Mouse (Mus musculus) limb, embryonic 12.5 days (tissue): ENCODE measurements around the gene Trat1. TPM values are rescaled to one million over a fixed set of nuclear protein-coding genes. Genes with fewer than 3 reads are reported as not detected.

Experiments used
- ATAC-seq: fragments of 200-750 bp; cut with Nextera tagmentation; 2 replicates; pipeline ENCODE4 v1.8.0; 2017; ENCODE audit warnings: low read depth, moderate TSS enrichment; ENCODE audit not compliant: insufficient number of reproducible peaks, insufficient read depth, low FRiP score, low TSS enrichment
- H3K27ac ChIP-seq: fragments of 300-500 bp; sonication (generic); 2 replicates; pipeline ENCODE4 v1.5.1; 2016; ENCODE audit warnings: mild to moderate bottlenecking, moderate library complexity
- H3K27me3 ChIP-seq: fragments of 300-500 bp; sonication (generic); 2 replicates; pipeline ENCODE4 v1.6.1; 2016; ENCODE audit warnings: mild to moderate bottlenecking, moderate library complexity
- H3K36me3 ChIP-seq: fragments of 300-500 bp; sonication (generic); 2 replicates; pipeline ENCODE4 v1.6.1; 2016; ENCODE audit warnings: mild to moderate bottlenecking, moderate library complexity
- H3K4me1 ChIP-seq: fragments of 300-500 bp; sonication (generic); replicated peaks from 2 replicates; pipeline ENCODE4 v1.6.1; 2016
- H3K4me2 ChIP-seq: fragments of 300-500 bp; sonication (generic); 2 replicates; pipeline ENCODE4 v1.6.1; 2016; ENCODE audit warnings: mild to moderate bottlenecking, moderate library complexity
- H3K4me3 ChIP-seq: fragments of 300-500 bp; sonication (generic); replicated peaks from 2 replicates; pipeline ENCODE4 v1.5.1; 2016; ENCODE audit warnings: mild to moderate bottlenecking
- H3K9ac ChIP-seq: fragments of 300-500 bp; sonication (generic); replicated peaks from 2 replicates; pipeline ENCODE4 v1.6.1; 2016; ENCODE audit warnings: mild to moderate bottlenecking, moderate library complexity
- H3K9me3 ChIP-seq: fragments of 300-500 bp; sonication (generic); 2 replicates; pipeline ENCODE4 v1.6.1; 2016; ENCODE audit warnings: mild to moderate bottlenecking, moderate library complexity
- WGBS: fragments of 180-500 bp; shearing (Covaris S2); methylation state at CpG from one replicate; pipeline ENCODE4 v1.1.7; 2016; 5-methylcytosine and 5-hydroxymethylcytosine counted together
- polyA plus RNA-seq: library from polyadenylated mRNA; unstranded; fragments of >200 nt; fragmentation: Nextera tagmentation; extraction: Ambion mirVana; gene quantifications from 2 replicates; pipeline ENCODE4 v1.2.1, GENCODE M21; 2016

The Trat1 gene
- polyA plus RNA-seq, 1 experiment from 2014 or later = not detected

- WGBS = 69% methylated on average over 2 of the region's 2 CpGs
- Histone ChIP-seq H3K9me3 (no peaks in the 10 kb centered on the region), H3K4me3 (no peak overlapping the region), H3K36me3 (no peaks in the 10 kb centered on the region), H3K9ac (no peak overlapping the region), H3K4me1 (no peaks in the 10 kb centered on the region), H3K27me3 (no peaks in the 10 kb centered on the region), H3K4me2 (no peak overlapping the region), H3K27ac (no peak overlapping the region)
- no peak for ATAC-seq
Observed at GRCm38 (mm10) chr16:48777254-48777653, 5.4 kb upstream of the Trat1 start.

GRCm38 (mm10) chr16:48769183-48769582 is 2.6 kb downstream of the Trat1 start:
- H3K4me2 ChIP-seq = no peak overlapping the region
- H3K27me3 ChIP-seq = no peaks in the 10 kb centered on the region
- 92% methylated on average over 3 of the region's 3 CpGs for WGBS
- no peak overlapping the region for H3K9ac ChIP-seq
- no peak overlapping the region for H3K27ac ChIP-seq
- H3K36me3 ChIP-seq = no peaks in the 10 kb centered on the region
- no peaks in the 10 kb centered on the region for H3K4me1 ChIP-seq
- no peaks in the 10 kb centered on the region for H3K9me3 ChIP-seq
- ATAC-seq = no peak
- no peak overlapping the region for H3K4me3 ChIP-seq

DNA sequence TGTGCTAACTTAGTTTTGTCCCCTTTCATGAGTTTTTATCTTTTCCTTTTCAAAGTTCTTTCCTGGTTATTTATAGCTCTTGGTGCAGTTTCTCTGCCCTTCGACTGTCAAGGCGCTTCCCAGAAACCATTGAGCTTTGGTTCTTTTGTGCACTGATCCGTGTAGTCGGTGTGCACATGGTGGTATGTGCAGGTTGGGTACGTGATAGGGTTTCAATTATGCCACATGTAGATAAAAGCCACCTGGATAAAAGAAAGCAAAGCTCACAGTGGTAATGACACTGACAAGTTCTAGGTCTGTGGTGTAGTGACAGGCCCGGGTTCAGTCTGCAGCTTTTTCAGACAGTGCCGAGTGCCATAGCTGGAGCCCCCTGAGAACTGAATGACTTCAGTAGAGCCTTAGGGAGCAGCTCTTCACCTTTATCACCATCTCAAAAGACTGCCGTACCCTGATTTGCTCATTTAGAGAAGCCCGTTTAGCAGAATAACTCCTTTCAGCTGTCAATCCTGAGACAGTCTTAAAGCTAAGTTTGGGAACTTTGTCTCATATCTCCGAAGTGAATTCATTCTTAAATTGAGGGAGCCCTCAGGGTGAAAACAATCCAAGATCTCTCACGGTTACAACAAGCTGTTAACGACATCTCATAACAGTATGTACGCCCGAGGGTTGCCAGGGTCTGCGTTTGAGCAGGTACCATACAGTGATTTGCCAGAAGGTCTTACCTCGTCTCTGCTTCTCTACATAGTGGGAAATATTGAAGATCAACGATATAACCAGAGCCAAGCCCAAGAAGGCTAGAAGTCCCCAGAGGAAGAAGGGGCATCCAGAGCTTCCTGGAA is 11.0 kb downstream of the Trat1 start:
- Histone ChIP-seq H3K36me3 (no peaks in the 10 kb centered on the region), H3K27ac (no peak overlapping the region), H3K4me2 (no peak overlapping the region), H3K4me3 (no peak overlapping the region), H3K4me1 (peaks cover 11% of the 10 kb centered on the region), H3K9ac (no peak overlapping the region), H3K27me3 (no peaks in the 10 kb centered on the region), H3K9me3 (no peaks in the 10 kb centered on the region)
- 58% methylated on average over 17 of the region's 17 CpGs for WGBS
- no peak for ATAC-seq

GRCm38 (mm10) chr16:48750145-48750827 is 21.5 kb downstream of the Trat1 start:
- 22% methylated on average over 26 of the region's 26 CpGs for WGBS
- Histone ChIP-seq H3K4me2 (peak overlapping the region; percentile 56), H3K4me3 (peak overlapping the region; percentile 26), H3K4me1 (peaks cover 4% of the 10 kb centered on the region), H3K9me3 (no peaks in the 10 kb centered on the region), H3K9ac (no peak overlapping the region), H3K36me3 (no peaks in the 10 kb centered on the region), H3K27me3 (no peaks in the 10 kb centered on the region), H3K27ac (no peak overlapping the region)
- no peak for ATAC-seq

GRCm38 (mm10) chr16:48745418-48745817 is 26.4 kb downstream of the Trat1 start:
- H3K4me1 ChIP-seq = peaks cover 4% of the 10 kb centered on the region
- no peaks in the 10 kb centered on the region for H3K27me3 ChIP-seq
- ATAC-seq = no peak
- H3K27ac ChIP-seq = no peak overlapping the region
- no peak overlapping the region for H3K9ac ChIP-seq
- no peaks in the 10 kb centered on the region for H3K9me3 ChIP-seq
- no peak overlapping the region for H3K4me2 ChIP-seq
- H3K36me3 ChIP-seq = no peaks in the 10 kb centered on the region
- WGBS = 69% methylated on average over 2 of the region's 2 CpGs
- no peak overlapping the region for H3K4me3 ChIP-seq

DNA sequence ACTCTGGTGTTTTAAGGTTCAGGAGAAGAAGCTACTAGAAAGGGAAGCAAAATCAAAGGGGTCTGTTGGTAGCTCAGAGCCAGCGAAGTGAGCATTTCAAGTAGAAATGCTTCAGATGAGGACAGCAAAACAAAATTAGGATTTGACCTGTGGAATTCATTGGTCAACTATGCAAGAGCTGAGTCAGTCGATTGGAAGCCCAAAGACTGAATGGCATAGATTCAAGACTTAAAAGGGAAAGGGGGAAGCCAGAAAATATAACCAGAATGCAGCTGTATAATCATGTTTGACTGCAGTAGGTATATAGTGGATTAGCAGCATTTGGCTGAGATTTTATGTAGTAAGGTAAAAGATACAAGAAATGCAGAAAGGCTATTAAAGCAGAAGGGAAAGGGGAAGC is 26.8 kb downstream of the Trat1 start:
- Histone ChIP-seq H3K9ac (no peak overlapping the region), H3K4me2 (no peak overlapping the region), H3K36me3 (no peaks in the 10 kb centered on the region), H3K4me3 (no peak overlapping the region), H3K9me3 (no peaks in the 10 kb centered on the region), H3K27ac (no peak overlapping the region), H3K4me1 (peaks cover under 1% of the 10 kb centered on the region; the same call in 1 of the 2 replicates), H3K27me3 (no peaks in the 10 kb centered on the region)
- 83% methylated on average over 2 of the region's 2 CpGs for WGBS
- no peak for ATAC-seq

DNA sequence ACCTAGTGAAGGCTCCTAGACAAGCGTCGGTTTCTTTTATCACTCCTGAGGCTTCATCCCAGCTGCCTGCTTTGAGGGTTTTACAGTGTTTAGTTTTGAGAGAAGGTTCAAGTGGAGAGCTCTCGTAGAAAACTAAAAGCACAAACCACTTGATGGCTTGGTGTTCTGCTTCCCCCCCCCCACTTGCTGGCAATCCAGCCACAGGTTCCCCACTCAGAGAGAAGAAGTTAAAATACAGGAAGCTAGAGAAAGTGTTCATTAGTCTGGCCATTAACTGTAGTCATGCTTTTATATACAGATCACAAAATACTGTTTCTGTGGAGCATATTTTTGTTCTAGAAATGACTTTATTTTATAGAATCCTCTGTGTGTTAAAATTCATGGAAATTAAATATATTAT is 30.3 kb downstream of the Trat1 start:
- Histone ChIP-seq H3K9me3 (no peaks in the 10 kb centered on the region), H3K36me3 (no peaks in the 10 kb centered on the region), H3K4me2 (no peak overlapping the region), H3K27me3 (no peaks in the 10 kb centered on the region), H3K27ac (no peak overlapping the region), H3K4me1 (no peaks in the 10 kb centered on the region), H3K9ac (no peak overlapping the region), H3K4me3 (no peak overlapping the region)
- no peak for ATAC-seq
- 46% methylated on average over 3 of the region's 3 CpGs for WGBS

DNA sequence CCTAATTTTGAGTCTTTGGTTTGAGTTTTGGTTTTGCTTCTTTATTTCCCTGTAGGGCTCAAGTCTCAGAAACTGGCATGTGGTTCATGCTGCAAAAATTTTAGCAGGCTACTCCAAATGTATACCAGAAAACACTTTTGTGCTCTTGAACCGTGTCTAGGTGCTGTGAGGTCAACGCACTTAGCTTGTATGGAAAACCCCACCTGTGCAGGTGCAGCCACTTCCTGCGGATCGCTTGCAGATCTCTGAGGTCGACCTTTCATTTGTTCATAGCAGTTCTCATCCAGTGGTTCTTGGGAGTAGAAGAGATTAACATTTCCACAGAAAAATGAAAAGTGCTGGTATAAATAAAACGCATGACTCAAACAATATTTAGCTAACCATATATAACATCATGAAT is 31.8 kb downstream of the Trat1 start:
- WGBS = 92% methylated on average over 6 of the region's 6 CpGs
- Histone ChIP-seq H3K27ac (no peak overlapping the region), H3K27me3 (no peaks in the 10 kb centered on the region), H3K4me1 (no peaks in the 10 kb centered on the region), H3K4me3 (no peak overlapping the region), H3K4me2 (no peak overlapping the region), H3K36me3 (no peaks in the 10 kb centered on the region), H3K9ac (no peak overlapping the region), H3K9me3 (no peaks in the 10 kb centered on the region)
- ATAC-seq = no peak

DNA sequence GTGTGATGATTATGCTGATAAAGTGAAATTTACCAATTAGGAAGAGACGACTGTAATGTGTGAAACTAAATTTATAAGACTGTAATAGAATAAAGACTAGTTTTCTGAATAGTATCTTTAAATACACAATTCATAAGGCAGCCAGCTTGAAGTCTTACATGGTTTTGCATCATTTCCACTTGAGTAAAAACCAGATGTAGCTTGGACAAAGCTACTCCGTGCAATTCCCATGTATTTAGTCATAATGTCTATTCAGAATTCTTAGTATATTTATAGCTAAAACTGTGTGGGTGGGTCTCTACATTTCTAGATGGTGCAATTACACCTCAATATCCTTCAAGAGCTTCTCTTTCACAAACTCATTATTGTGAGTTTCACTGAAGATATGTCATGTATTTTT is 33.4 kb downstream of the Trat1 start:
- WGBS = 90% methylated on average over 2 of the region's 2 CpGs
- no peak for ATAC-seq
- no peaks in the 10 kb centered on the region for H3K27me3 ChIP-seq

GRCm38 (mm10) chr16:48736890-48737289 is 34.9 kb downstream of the Trat1 start:
- no peak overlapping the region for H3K27ac ChIP-seq
- no peak overlapping the region for H3K4me2 ChIP-seq
- H3K36me3 ChIP-seq = no peaks in the 10 kb centered on the region
- 88% methylated on average over 3 of the region's 3 CpGs for WGBS
- H3K27me3 ChIP-seq = no peaks in the 10 kb centered on the region
- no peak overlapping the region for H3K4me3 ChIP-seq
- no peak overlapping the region for H3K9ac ChIP-seq
- ATAC-seq = no peak
- H3K4me1 ChIP-seq = no peaks in the 10 kb centered on the region
- no peaks in the 10 kb centered on the region for H3K9me3 ChIP-seq

More for the DNA sequence above, 33.4 kb downstream of the Trat1 start:
- H3K4me2 ChIP-seq = no peak overlapping the region
- no peaks in the 10 kb centered on the region for H3K36me3 ChIP-seq
- no peak overlapping the region for H3K27ac ChIP-seq
- H3K9ac ChIP-seq = no peak overlapping the region
- H3K4me3 ChIP-seq = no peak overlapping the region
- no peaks in the 10 kb centered on the region for H3K9me3 ChIP-seq
- H3K4me1 ChIP-seq = no peaks in the 10 kb centered on the region

- Histone ChIP-seq H3K9me3 (no peaks in the 10 kb centered on the region), H3K27me3 (no peaks in the 10 kb centered on the region), H3K4me1 (no peaks in the 10 kb centered on the region), H3K9ac (no peak overlapping the region), H3K27ac (no peak overlapping the region), H3K4me2 (no peak overlapping the region), H3K36me3 (no peaks in the 10 kb centered on the region), H3K4me3 (no peak overlapping the region)
- no peak for ATAC-seq
- 91% methylated on average over 3 of the region's 3 CpGs for WGBS
Observed at GRCm38 (mm10) chr16:48720259-48720658, 51.6 kb downstream of the Trat1 start.
